Mouse (Mus musculus) naive thymus-derived CD4-positive, alpha-beta T cell, adult 2 months (primary cell): ENCODE measurements around the gene Map3k6.

ENCODE experiments used
- DNase-seq: peaks from one replicate; pipeline ENCODE4 v3.0.0-alpha.2; 2011; ENCODE audit warnings: low read depth

Gene Map3k6

GRCm38 (mm10) chr4:133213661-133214060 lies 27.0 kb upstream of the Map3k6 start:
- no peak for DNase-seq

GRCm38 (mm10) chr4:133217641-133218040 lies 23.0 kb upstream of the Map3k6 start:
- DNase-seq: peak; percentile 84

- DNase-seq: no peak
These were observed 21.9 kb upstream of the Map3k6 start for GRCm38 (mm10) chr4:133218745-133219144.

- no peak for DNase-seq
These were observed 20.0 kb upstream of the Map3k6 start for GRCm38 (mm10) chr4:133220656-133221055.

GRCm38 (mm10) chr4:133221701-133222100 lies 18.9 kb upstream of the Map3k6 start:
- DNase-seq: no peak

- no peak for DNase-seq
These were observed 16.7 kb upstream of the Map3k6 start for GRCm38 (mm10) chr4:133223875-133224274.

GRCm38 (mm10) chr4:133226073-133226472 lies 14.5 kb upstream of the Map3k6 start:
- no peak for DNase-seq

GRCm38 (mm10) chr4:133227636-133228035 lies 13.0 kb upstream of the Map3k6 start:
- DNase-seq: no peak

GRCm38 (mm10) chr4:133229582-133229981 lies 11.0 kb upstream of the Map3k6 start:
- no peak for DNase-seq

GRCm38 (mm10) chr4:133233285-133233976 lies 7.2 kb upstream of the Map3k6 start:
- peak; percentile 60 for DNase-seq

- no peak for DNase-seq
These were observed 5.8 kb upstream of the Map3k6 start for GRCm38 (mm10) chr4:133234771-133235170.

- DNase-seq: no peak
These were observed 5.2 kb upstream of the Map3k6 start for GRCm38 (mm10) chr4:133235415-133235814.

GRCm38 (mm10) chr4:133237911-133238310 lies 2.7 kb upstream of the Map3k6 start:
- no peak for DNase-seq

- peak; percentile 85 for DNase-seq
These were observed 603 bp downstream of the Map3k6 start for GRCm38 (mm10) chr4:133240934-133241908.

- no peak for DNase-seq
These were observed 1.3 kb downstream of the Map3k6 start for GRCm38 (mm10) chr4:133241910-133242309.

- DNase-seq: no peak
These were observed 2.1 kb downstream of the Map3k6 start for GRCm38 (mm10) chr4:133242710-133243109.

- DNase-seq: no peak
These were observed 2.9 kb downstream of the Map3k6 start for GRCm38 (mm10) chr4:133243538-133243937.

GRCm38 (mm10) chr4:133244289-133244688 lies 3.7 kb downstream of the Map3k6 start:
- no peak for DNase-seq

- no peak for DNase-seq
These were observed 6.5 kb downstream of the Map3k6 start for GRCm38 (mm10) chr4:133247072-133247471.

GRCm38 (mm10) chr4:133247806-133248449 lies 7.3 kb downstream of the Map3k6 start:
- DNase-seq: no peak

- DNase-seq: peak; percentile 87
These were observed 10.0 kb downstream of the Map3k6 start for GRCm38 (mm10) chr4:133250609-133251008.

- DNase-seq: no peak
These were observed 10.6 kb downstream of the Map3k6 start for GRCm38 (mm10) chr4:133251214-133251613.

- no peak for DNase-seq
These were observed 11.5 kb downstream of the Map3k6 start for GRCm38 (mm10) chr4:133252089-133252488.
